Mouse (Mus musculus) limb, embryonic 15.5 days (tissue): ENCODE results near the gene Vac14. TPM values are rescaled to one million over a fixed set of nuclear protein-coding genes. Genes with fewer than 3 reads are reported as not detected.

Source experiments
- ATAC-seq: fragments of 200-750 bp; cut with Nextera tagmentation; 2 replicates; pipeline ENCODE4 v1.8.0; 2017; ENCODE audit warnings: low read depth, moderate TSS enrichment; ENCODE audit not compliant: insufficient number of reproducible peaks, low FRiP score, low TSS enrichment
- H3K27ac ChIP-seq: fragments of 300-500 bp; sonication (generic); 2 replicates; pipeline ENCODE4 v1.5.1; 2015; ENCODE audit warnings: moderate library complexity, mild to moderate bottlenecking, inconsistent platforms
- H3K27me3 ChIP-seq: fragments of 300-500 bp; sonication (generic); 2 replicates; pipeline ENCODE4 v1.6.1; 2015; ENCODE audit warnings: inconsistent platforms
- H3K36me3 ChIP-seq: fragments of 300-500 bp; sonication (generic); 2 replicates; pipeline ENCODE4 v1.6.1; 2015; ENCODE audit warnings: inconsistent platforms
- H3K4me1 ChIP-seq: fragments of 300-500 bp; sonication (generic); 2 replicates; pipeline ENCODE4 v1.6.1; 2015; ENCODE audit warnings: inconsistent platforms
- H3K4me2 ChIP-seq: fragments of 300-500 bp; sonication (generic); 2 replicates; pipeline ENCODE4 v1.6.1; 2015; ENCODE audit warnings: mild to moderate bottlenecking, inconsistent platforms
- H3K4me3 ChIP-seq: fragments of 300-500 bp; sonication (generic); 2 replicates; pipeline ENCODE4 v1.5.1; 2015; ENCODE audit warnings: mild to moderate bottlenecking, inconsistent platforms
- H3K9ac ChIP-seq: fragments of 300-500 bp; sonication (generic); 2 replicates; pipeline ENCODE4 v1.6.1; 2015; ENCODE audit warnings: inconsistent platforms
- H3K9me3 ChIP-seq: fragments of 300-500 bp; sonication (generic); 2 replicates; pipeline ENCODE4 v1.6.1; 2016; ENCODE audit warnings: inconsistent platforms
- WGBS: fragments of 180-500 bp; shearing (Covaris S2); methylation state at CpG from one replicate; pipeline ENCODE4 v1.1.7; 2015; 5-methylcytosine and 5-hydroxymethylcytosine counted together
- polyA plus RNA-seq: library from polyadenylated mRNA; unstranded; fragments of >200 nt; fragmentation: Nextera tagmentation; extraction: Ambion mirVana; gene quantifications from 2 replicates; pipeline ENCODE4 v1.2.1, GENCODE M21; 2015

The Vac14 gene
- polyA plus RNA-seq, 1 experiment from 2014 or later = 14.2 TPM

DNA sequence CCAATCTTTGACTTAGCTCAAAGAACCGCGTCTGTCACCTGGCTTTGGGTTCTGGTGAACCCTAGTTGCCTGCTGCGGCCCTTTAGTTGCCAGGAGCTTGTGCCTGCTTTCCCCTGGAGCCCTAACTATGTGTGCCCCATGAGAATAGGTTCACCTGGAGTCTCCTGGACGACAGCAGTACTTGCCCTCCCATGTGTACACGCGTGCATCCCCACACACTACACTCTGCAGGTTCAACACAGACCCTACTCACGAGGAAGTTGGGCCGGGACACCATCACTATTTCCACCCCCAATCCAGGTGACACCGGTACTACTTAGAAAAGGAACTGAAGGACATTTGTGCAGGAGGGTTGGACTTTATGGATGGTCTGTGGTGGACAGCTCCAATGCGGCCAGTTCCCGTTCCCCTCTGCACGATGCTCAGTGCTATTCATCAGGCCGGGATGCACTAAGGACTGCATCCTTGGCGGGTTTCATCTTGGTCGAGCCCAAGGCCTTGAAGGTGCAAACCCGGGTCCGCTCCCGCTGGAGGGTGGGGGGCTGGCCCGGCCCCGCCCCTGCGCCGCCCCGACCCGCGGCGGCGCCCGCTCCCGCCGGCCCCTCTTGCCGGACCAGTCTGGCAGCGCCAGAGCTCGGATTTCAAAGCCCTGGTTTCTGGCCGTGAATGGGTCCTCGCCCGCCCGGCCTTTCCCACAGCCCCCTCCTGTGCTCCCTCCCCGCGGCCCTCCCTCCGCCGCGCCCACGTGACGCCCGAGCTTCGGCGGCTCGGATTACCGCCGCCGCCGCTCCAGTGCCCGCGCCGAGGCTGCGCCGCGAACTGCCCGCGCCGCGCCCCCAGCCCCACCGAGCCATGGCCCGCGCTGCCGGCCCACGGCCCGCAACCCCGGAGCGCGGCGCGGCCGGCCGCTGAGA is 102.6 kb downstream of the Vac14 start, which contains the start of gene Mtss1l:
Gene Mtss1l, plus strand, starts transcription at position 792 of the 914 bp plus-strand sequence.
- Histone ChIP-seq H3K27ac (peak within 1 kb of the TSS; percentile 94), H3K27me3 (no peaks in the 10 kb centered on the region), H3K4me3 (peak within 1 kb of the TSS; percentile 83), H3K4me2 (peak within 1 kb of the TSS; percentile 75), H3K4me1 (peaks cover 89% of the 10 kb centered on the region), H3K36me3 (0 out of 2 replicates have a peak, but pooled peaks cover 13% of the 10 kb centered on the region), H3K9ac (peak within 1 kb of the TSS; percentile 90), H3K9me3 (no peaks in the 10 kb centered on the region)
- peak; percentile 76 for ATAC-seq
- WGBS = 4% methylated on average over 67 of the region's 75 CpGs

DNA sequence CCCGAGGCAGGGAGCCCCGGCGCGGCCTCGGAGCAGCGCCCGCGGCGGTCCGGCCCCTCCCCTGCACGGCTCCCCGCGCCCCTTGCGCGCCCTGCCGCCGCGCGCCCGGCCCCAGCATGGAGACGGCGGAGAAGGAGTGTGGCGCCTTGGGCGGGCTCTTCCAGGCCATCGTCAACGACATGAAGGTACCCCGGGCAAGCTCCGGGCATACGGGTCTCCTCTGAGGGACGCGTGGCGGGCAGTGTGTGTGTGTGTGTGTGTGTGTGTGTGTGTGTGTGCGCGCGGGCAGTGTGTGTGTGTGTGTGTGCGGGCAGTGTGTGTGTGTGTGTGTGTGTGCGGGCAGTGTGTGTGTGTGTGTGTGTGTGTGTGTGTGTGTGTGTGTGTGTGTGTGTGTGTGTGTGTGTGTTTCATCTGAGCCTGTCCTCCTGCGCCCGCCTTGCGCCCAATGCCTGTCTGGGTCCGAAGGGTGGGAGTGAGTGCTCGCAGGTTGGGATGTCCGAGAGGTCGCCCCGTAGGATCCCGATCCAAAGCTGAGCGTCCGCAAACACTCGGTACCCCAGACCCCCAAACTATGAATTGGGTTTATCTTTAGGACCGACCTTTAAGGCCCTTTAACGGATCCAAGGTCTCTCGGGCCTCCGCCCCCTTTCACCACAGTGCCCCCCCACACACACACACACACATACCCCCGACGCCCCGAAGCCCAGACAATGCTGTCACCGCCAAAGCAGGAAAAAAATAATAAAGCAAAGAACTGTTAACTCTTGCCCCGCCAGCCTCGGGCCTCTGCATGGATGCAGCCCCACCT is 103.4 kb downstream of the Vac14 start:
- peak; percentile 24 for ATAC-seq
- Histone ChIP-seq H3K27me3 (no peaks in the 10 kb centered on the region), H3K9me3 (no peaks in the 10 kb centered on the region), H3K4me1 (peaks cover 87% of the 10 kb centered on the region), H3K4me2 (peak overlapping the region; percentile 75), H3K4me3 (peak overlapping the region; percentile 83), H3K36me3 (peaks cover 19% of the 10 kb centered on the region), H3K27ac (peak overlapping the region; percentile 94), H3K9ac (peak overlapping the region; percentile 90)
- WGBS = under 1% methylated on average over 50 of the region's 59 CpGs

DNA sequence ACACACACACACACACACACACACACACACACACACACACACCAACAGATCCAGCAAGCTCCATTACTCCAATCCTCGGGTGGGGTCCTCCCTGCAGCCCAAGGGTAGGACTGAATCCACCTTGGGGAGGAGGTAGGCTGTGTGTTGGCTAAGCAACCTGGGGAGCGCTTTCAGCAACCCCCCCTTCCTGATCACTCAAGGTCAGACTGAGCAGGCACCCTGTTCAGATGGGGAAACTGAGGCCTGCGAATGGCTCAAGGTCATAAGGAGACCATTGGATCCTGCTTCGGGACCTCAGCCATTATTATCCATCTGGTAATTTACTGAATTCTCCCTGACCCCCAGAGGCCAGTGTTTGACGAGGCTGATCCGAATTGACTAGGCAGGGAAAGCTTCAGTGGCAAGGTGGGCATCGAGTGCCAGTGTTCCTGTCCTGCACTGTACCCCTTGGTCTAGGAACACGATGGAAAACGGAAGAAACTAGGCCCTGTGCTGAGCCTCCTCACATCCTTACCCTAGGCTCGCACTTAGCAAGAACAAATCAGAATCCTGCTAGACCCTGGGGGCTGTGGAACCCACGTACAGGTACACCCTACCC is 104.1 kb downstream of the Vac14 start:
- Histone ChIP-seq H3K4me1 (peaks cover 84% of the 10 kb centered on the region), H3K4me2 (peak overlapping the region; percentile 75), H3K27me3 (no peaks in the 10 kb centered on the region), H3K36me3 (peaks cover 26% of the 10 kb centered on the region), H3K9ac (peak overlapping the region; percentile 90), H3K27ac (peak overlapping the region; percentile 63), H3K4me3 (peak overlapping the region; percentile 83), H3K9me3 (no peaks in the 10 kb centered on the region)
- WGBS = 27% methylated on average over 11 of the region's 11 CpGs
- ATAC-seq = no peak

DNA sequence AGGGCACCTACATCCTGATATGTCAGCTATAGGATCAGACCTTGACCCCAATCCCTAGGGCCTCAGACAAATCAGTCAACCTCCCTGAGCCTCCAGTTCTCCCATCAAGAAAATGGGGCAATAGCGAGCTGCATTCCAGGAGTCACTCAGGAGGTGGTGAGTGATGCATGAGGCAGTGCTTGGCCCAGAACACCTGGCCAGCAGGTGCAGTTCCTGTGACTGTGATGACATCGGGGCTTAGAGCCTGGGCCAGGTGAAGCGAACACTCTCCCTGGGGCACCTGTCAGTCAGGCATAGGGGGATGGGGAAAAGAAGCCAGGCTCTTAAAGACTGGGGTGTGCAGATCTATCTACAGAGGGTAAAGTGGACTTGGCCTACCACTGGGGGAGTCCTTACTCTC is 106.1 kb downstream of the Vac14 start:
- WGBS = 59% methylated on average over 3 of the region's 3 CpGs
- no peak for ATAC-seq
- peak overlapping the region; percentile 77 for H3K27ac ChIP-seq
- peak overlapping the region; percentile 20; the same call in 1 of the 2 replicates for H3K4me2 ChIP-seq
- H3K4me3 ChIP-seq = no peak overlapping the region; the same call in 1 of the 2 replicates
- no peaks in the 10 kb centered on the region for H3K9me3 ChIP-seq
- peaks cover 45% of the 10 kb centered on the region for H3K36me3 ChIP-seq
- no peak overlapping the region for H3K9ac ChIP-seq
- H3K27me3 ChIP-seq = no peaks in the 10 kb centered on the region
- H3K4me1 ChIP-seq = peaks cover 65% of the 10 kb centered on the region

DNA sequence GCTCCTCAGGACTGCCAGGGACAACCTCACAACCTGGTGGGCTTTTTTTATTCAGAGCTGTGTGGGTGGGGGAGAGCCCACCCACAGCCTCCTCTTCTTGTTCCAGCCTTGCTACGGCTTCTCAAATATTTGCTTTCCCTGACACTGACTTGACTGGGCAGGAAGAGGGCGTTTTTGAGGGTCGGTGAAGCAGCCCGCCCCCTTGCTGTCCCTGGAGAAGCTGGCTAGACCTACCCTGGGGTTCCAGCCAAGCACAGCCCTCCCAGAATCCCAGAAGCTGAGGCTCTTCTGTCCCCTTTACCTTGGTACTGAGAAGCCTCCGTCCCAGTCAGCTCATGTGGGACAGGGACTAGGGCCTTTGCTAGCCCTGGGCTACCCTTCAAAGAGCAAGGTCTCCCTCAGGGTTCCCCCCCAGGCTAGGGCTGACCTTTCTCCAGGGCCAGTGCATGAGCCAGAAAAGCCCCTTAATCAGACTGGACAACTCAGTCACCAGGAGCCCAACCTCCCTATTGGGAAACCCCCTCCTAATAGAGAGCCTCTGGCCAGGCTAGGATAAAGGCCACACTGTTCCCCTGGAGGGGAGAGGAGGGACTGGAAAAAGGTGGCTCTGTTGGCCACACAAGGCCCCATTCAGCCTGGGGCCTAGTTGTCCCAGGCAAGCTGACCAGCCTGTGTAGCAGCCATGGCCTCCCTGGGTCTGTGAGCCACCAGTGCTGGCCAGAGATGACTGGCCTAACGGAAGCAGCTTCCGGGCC is 106.9 kb downstream of the Vac14 start:
- no peak for ATAC-seq
- no peaks in the 10 kb centered on the region for H3K9me3 ChIP-seq
- no peak overlapping the region for H3K9ac ChIP-seq
- H3K4me3 ChIP-seq = no peak overlapping the region; the same call in 1 of the 2 replicates
- H3K27ac ChIP-seq = peak overlapping the region; percentile 77
- H3K27me3 ChIP-seq = no peaks in the 10 kb centered on the region
- peaks cover 57% of the 10 kb centered on the region for H3K4me1 ChIP-seq
- H3K4me2 ChIP-seq = peak overlapping the region; percentile 20; the same call in 1 of the 2 replicates
- peaks cover 53% of the 10 kb centered on the region for H3K36me3 ChIP-seq
- 32% methylated on average over 7 of the region's 7 CpGs for WGBS

DNA sequence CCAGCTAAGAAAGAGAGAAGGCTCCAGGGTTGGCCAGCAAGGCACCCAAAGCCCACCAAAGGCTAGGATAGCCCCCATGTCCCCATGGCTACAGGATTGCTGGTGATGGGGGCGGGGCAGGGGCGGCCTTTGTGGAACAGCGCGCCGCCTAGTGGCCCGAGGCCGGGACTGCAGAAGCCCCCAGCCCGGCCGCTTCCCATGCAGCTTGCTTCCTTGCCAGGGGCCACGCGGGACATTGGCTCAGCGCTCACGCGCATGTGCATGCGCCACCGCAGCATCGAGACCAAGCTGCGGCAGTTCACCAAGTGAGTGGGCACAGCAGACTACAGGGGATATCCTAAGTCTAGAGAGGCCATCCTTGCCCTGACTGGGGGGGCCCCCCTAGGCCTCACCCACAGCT is 108.5 kb downstream of the Vac14 start:
- Histone ChIP-seq H3K9ac (no peak overlapping the region), H3K27ac (no peak overlapping the region), H3K9me3 (no peaks in the 10 kb centered on the region), H3K4me1 (peaks cover 48% of the 10 kb centered on the region), H3K4me3 (no peak overlapping the region), H3K27me3 (no peaks in the 10 kb centered on the region), H3K36me3 (peaks cover 69% of the 10 kb centered on the region), H3K4me2 (no peak overlapping the region)
- 13% methylated on average over 18 of the region's 18 CpGs for WGBS
- ATAC-seq = no peak

DNA sequence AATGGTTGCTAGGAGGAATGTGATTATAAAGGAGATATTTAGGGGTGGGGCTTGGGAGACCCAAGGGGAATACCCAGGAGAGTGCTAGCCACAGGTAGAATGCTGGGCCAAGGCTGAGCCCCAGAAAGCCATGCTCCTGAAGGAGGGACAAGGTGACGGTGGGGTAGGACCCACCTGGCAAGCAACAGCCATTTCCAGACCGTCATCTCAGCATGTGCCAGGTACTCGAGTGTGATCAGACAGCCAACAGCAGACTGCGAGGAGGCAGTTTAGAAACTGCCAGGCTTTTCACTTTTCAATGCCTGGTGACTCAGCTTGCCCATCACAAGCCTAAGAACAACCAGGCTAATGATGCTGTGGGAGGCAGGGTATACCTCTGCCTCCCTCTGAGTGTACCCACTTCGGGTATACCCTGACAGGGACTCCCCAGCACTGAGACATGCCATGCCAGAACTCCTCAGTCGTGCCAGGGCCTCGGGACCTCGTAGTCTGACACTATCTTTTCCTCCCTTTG is 113.0 kb downstream of the Vac14 start:
- H3K9me3 ChIP-seq = no peaks in the 10 kb centered on the region
- WGBS = 91% methylated on average over 8 of the region's 8 CpGs
- no peak for ATAC-seq
- H3K27ac ChIP-seq = no peak overlapping the region
- H3K4me1 ChIP-seq = peaks cover 7% of the 10 kb centered on the region
- H3K9ac ChIP-seq = no peak overlapping the region
- no peak overlapping the region for H3K4me3 ChIP-seq
- no peak overlapping the region for H3K4me2 ChIP-seq
- H3K27me3 ChIP-seq = no peaks in the 10 kb centered on the region
- H3K36me3 ChIP-seq = peaks cover 89% of the 10 kb centered on the region

DNA sequence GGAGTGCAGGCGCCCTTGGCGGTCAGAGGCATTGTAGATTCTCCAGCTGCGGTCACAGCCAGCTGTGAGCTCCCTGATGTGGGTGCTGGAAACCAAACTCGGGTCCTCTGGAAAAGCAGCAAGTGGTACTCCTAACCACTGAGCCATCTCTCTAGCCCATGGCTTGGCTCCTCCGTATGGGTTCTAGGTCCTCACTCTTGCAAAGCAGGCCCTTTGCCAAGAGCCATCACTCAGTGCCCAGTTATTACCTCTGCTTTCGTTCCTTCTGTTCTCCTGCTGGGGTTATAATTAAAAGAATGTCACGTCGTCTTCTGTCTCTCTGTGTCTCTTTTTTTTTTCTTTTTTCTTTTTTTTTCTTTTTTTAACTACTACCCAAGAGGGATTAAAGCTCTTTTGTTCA is 114.7 kb downstream of the Vac14 start:
- Histone ChIP-seq H3K4me1 (no peaks in the 10 kb centered on the region), H3K4me2 (no peak overlapping the region), H3K27ac (no peak overlapping the region), H3K27me3 (no peaks in the 10 kb centered on the region), H3K36me3 (peaks cover 90% of the 10 kb centered on the region), H3K4me3 (no peak overlapping the region), H3K9me3 (no peaks in the 10 kb centered on the region), H3K9ac (no peak overlapping the region)
- 90% methylated on average over 8 of the region's 8 CpGs for WGBS
- no peak for ATAC-seq

DNA sequence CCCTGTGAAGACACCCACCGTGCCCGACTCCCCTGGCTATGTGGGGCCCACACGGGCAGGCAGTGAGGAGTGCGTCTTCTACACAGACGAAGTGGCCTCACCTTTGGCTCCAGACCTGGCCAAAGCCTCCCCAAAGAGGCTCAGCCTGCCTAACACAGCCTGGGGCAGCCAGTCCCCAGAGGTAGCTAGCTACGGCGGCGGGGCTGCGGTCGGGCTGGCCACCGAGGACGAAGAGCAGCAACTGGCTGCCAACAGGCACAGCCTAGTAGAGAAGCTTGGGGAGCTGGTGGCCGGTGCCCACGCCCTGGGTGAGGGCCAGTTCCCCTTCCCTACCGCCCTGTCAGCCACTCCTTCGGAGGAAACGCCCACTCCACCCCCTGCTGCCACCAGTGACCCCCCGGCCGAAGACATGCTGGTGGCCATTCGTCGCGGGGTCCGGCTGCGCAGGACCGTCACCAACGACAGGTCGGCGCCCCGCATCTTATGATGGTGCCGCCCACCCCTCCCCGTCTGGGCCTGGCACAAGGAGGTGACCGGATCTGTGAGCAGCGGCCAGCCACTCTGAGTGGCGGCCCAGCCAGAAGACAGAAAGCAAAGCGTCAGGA is 120.3 kb downstream of the Vac14 start:
- Histone ChIP-seq H3K9ac (no peak overlapping the region), H3K4me2 (no peak overlapping the region), H3K27me3 (no peaks in the 10 kb centered on the region), H3K36me3 (peaks cover 66% of the 10 kb centered on the region), H3K4me3 (no peak overlapping the region), H3K27ac (no peak overlapping the region), H3K4me1 (peaks cover 3% of the 10 kb centered on the region; the same call in 1 of the 2 replicates), H3K9me3 (no peaks in the 10 kb centered on the region)
- no peak for ATAC-seq
- 93% methylated on average over 35 of the region's 35 CpGs for WGBS

DNA sequence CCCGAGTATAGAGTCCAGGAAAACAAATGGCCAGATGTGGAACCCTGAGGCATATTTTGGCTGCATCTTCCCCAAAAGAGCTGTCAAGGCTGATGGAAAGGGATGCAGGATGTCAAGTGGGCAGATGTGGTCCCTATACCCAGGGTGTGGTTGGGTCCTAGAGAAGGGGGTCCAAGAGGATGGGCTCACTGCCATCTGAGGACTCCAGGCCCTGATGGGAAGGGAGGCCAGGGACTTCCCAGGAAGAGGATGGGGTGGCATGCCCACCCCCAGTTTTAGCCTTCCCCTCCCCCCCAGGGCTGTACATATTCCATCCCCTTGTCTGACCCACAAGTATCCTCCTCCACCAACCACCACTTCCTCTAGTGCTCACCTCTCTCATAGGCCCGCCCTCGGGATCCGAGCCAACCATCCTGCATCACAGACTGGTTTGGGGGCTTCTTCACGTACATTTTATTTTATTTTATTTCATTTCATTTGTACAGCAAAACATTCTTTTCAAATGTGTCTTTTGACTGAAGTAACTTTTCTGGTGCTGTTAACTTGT is 122.3 kb downstream of the Vac14 start:
- Histone ChIP-seq H3K4me3 (no peak overlapping the region), H3K9me3 (no peaks in the 10 kb centered on the region), H3K4me2 (no peak overlapping the region), H3K27me3 (no peaks in the 10 kb centered on the region), H3K9ac (no peak overlapping the region), H3K4me1 (peaks cover 3% of the 10 kb centered on the region; the same call in 1 of the 2 replicates), H3K36me3 (peaks cover 54% of the 10 kb centered on the region), H3K27ac (no peak overlapping the region)
- WGBS = 85% methylated on average over 5 of the region's 5 CpGs
- 0 out of 2 replicates have a peak, but pooled peaks have one; percentile 18 for ATAC-seq
